In genomic region chr2:93283481-93284293, GRCm38 (mm10) we compare ENCODE assay signal across 9 mouse cellular contexts. TPM values are rescaled to one million over a fixed set of nuclear protein-coding genes. Genes with fewer than 3 reads are reported as not detected.
DNase-seq lines count a peak whose midpoint lies in the region; ATAC-seq and TF ChIP-seq lines count a peak whose summit lies in the region.
"Had no signal": no experiment of that assay in that cellular context is flagged by ENCODE, and none has a peak within 500 bp of the region (broad histone marks: within the 10 kb centered on the region; RNA-seq: fewer than 3 reads in every experiment).

No protein-coding gene starts in this region.

- no peak for TF ChIP-seq CTCF in lung, adult 2 months (IDR thresholded peaks at IDR 0.05; ENCODE audit: insufficient read depth, low read length)

- 31% methylated on average over 7 of the region's 7 CpGs for WGBS in lung, embryonic 15.5 days
- WGBS in lung, adult 2 months = 48% methylated on average over 7 of the region's 7 CpGs
- WGBS in forebrain, embryonic 11.5 days = 14% methylated on average over 7 of the region's 7 CpGs
- WGBS in limb, embryonic 15.5 days = 34% methylated on average over 7 of the region's 7 CpGs

- TF ChIP-seq POLR2A in lung, adult 2 months (IDR thresholded peaks at IDR 0.05; ENCODE audit: borderline replicate concordance, extremely low read depth, low read depth, low read length) = no peak

- no peak overlapping the region for H3K4me3 ChIP-seq in lung, embryonic 15.5 days
- H3K4me3 ChIP-seq in lung, adult 2 months (replicated peaks; ENCODE audit: extremely low read depth, low read depth, low read length) = no peak overlapping the region
- no peak overlapping the region for H3K4me3 ChIP-seq in forebrain, embryonic 11.5 days (ENCODE audit: low read depth, low read length)
- no peak overlapping the region for H3K4me3 ChIP-seq in limb, embryonic 15.5 days
- H3K4me3 ChIP-seq: gastrocnemius, adult 2 months; left cerebral cortex, adult 2 months had no signal

- peak; percentile 49; the same call in 1 of the 2 replicates for ATAC-seq in lung, embryonic 15.5 days (ENCODE audit: borderline replicate concordance, extremely low read depth, low FRiP score, low TSS enrichment)
- ATAC-seq in forebrain, embryonic 11.5 days (replicated peaks; ENCODE audit: low FRiP score) = no peak
- peak; percentile 70 for ATAC-seq in limb, embryonic 15.5 days (ENCODE audit: insufficient number of reproducible peaks, low FRiP score, low TSS enrichment, low read depth)

- H3K27ac ChIP-seq in lung, embryonic 15.5 days = no peak overlapping the region
- H3K27ac ChIP-seq in forebrain, embryonic 11.5 days (ENCODE audit: low read depth, low read length) = peak overlapping the region; percentile 68
- peak overlapping the region; percentile 71 for H3K27ac ChIP-seq in limb, embryonic 15.5 days
- H3K27ac ChIP-seq: gastrocnemius, adult 2 months; left cerebral cortex, adult 2 months had no signal

- H3K36me3 ChIP-seq in lung, embryonic 15.5 days = no peaks in the 10 kb centered on the region
- H3K36me3 ChIP-seq in forebrain, embryonic 11.5 days (ENCODE audit: control insufficient read depth, insufficient read depth, low read length) = no peaks in the 10 kb centered on the region
- no peaks in the 10 kb centered on the region for H3K36me3 ChIP-seq in limb, embryonic 15.5 days

- H3K27me3 ChIP-seq in lung, embryonic 15.5 days = no peaks in the 10 kb centered on the region
- H3K27me3 ChIP-seq in forebrain, embryonic 11.5 days (ENCODE audit: control insufficient read depth, insufficient read depth, low read length) = no peaks in the 10 kb centered on the region
- no peaks in the 10 kb centered on the region for H3K27me3 ChIP-seq in limb, embryonic 15.5 days

- H3K4me1 ChIP-seq in lung, embryonic 15.5 days = peaks cover 51% of the 10 kb centered on the region
- H3K4me1 ChIP-seq in lung, adult 2 months (ENCODE audit: control insufficient read depth, insufficient read depth, low read length) = peaks cover 9% of the 10 kb centered on the region
- peaks cover 68% of the 10 kb centered on the region for H3K4me1 ChIP-seq in forebrain, embryonic 11.5 days (replicated peaks; ENCODE audit: control insufficient read depth, insufficient read depth, low read length)
- peaks cover 68% of the 10 kb centered on the region for H3K4me1 ChIP-seq in limb, embryonic 15.5 days

- no peak for DNase-seq in lung, adult 2 months
- DNase-seq in forebrain, embryonic 11.5 days (ENCODE audit: low spot score) = no peak
- DNase-seq in thymus, postnatal 0 days (ENCODE audit: low spot score) = no peak
- no peak for DNase-seq in spleen, postnatal 36 days (ENCODE audit: low spot score in 2 of 2)
- DNase-seq in gastrocnemius, postnatal 25 days = no peak
- DNase-seq: gastrocnemius, adult 2 months had no signal

- no peaks in the 10 kb centered on the region for H3K9me3 ChIP-seq in lung, embryonic 15.5 days
- no peaks in the 10 kb centered on the region for H3K9me3 ChIP-seq in forebrain, embryonic 11.5 days (ENCODE audit: control insufficient read depth, low read length)
- H3K9me3 ChIP-seq in limb, embryonic 15.5 days = no peaks in the 10 kb centered on the region

- H3K4me2 ChIP-seq in lung, embryonic 15.5 days = no peak overlapping the region
- no peak overlapping the region for H3K4me2 ChIP-seq in forebrain, embryonic 11.5 days (ENCODE audit: low read depth, low read length, severe bottlenecking)
- H3K4me2 ChIP-seq in limb, embryonic 15.5 days = 0 out of 2 replicates have a peak overlapping the region, but pooled peaks have one; percentile 3

- H3K9ac ChIP-seq in lung, embryonic 15.5 days = no peak overlapping the region
- H3K9ac ChIP-seq in forebrain, embryonic 11.5 days (ENCODE audit: low read length) = peak overlapping the region; percentile 14; the same call in 1 of the 2 replicates
- H3K9ac ChIP-seq in limb, embryonic 15.5 days = no peak overlapping the region

RNA-seq across cellular contexts. Expression of gene Tspan18, which starts 50.6 kb away (rescaled TPM):
- polyA plus RNA-seq in lung, embryonic 15.5 days (2015; fragmentation: Nextera tagmentation; extraction: Ambion mirVana) = 25.4 and 29.0 TPM in 2 replicates
- 158 and 172 TPM in 2 replicates for polyA plus RNA-seq in lung, adult 2 months (2012; rRNA removed)
- 54.1 and 56.4 TPM in 2 replicates for polyA plus RNA-seq in forebrain, embryonic 11.5 days (2014; fragmentation: Nextera tagmentation; extraction: Ambion mirVana)
- polyA plus RNA-seq in limb, embryonic 15.5 days (2015; fragmentation: Nextera tagmentation; extraction: Ambion mirVana) = 18.8 and 24.0 TPM in 2 replicates
- 4.9 and 5.6 TPM in 2 replicates for polyA plus RNA-seq in thymus, postnatal 0 days (2015; fragmentation: Nextera tagmentation; extraction: Ambion mirVana)
- total RNA-seq in gastrocnemius, postnatal 25 days (2021) = 1 to 10 TPM; 3.8 TPM
